Mouse (Mus musculus): ENCODE data around the gene Gm49394. TPM values are rescaled to one million over a fixed set of nuclear protein-coding genes. Genes with fewer than 3 reads are reported as not detected.

Gene Gm49394
- total and polyA plus RNA-seq, 3 experiments: not detected

DNA sequence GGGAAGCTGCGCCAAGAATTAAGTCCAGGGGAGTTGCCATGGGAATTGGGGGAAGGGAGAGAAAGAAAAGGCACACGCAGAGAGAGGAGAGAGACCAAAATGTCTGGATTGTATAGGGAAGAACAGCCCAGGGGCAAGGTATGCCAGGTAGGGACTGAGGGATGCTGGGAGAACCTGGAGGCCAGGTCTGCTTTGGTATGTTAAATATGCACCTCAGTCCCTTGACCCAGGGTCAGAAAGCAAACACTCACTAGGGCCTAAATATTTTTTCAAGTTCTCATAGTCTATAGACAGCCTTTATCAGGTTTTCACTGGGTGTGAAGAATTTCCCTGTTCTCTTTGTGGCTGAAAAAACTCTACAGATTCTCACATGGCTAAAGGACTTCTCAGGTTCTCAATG is 37.1 kb upstream of the Gm49394 start:
- Histone ChIP-seq H3K79me2 (replicated peaks; ENCODE audit: control insufficient read depth, extremely low read depth, insufficient read depth, poor library complexity, severe bottlenecking) (no peaks in the 10 kb centered on the region), H3K36me3 (replicated peaks in 1 of 2; ENCODE audit: control insufficient read depth in 1 of 2, insufficient read depth in 1 of 2, low read length in 1 of 2) (no peaks in the 10 kb centered on the region), H3K4me1 (ENCODE audit: control insufficient read depth in 1 of 2, insufficient read depth in 2 of 2) (no peaks in the 10 kb centered on the region), H3K9me3 (replicated peaks; ENCODE audit: low read length) (no peaks in the 10 kb centered on the region), H3K4me3 (replicated peaks in 1 of 3; ENCODE audit: low read depth in 2 of 3, low read length in 2 of 3, poor library complexity in 1 of 3) (no peak overlapping the region), H3K4me2 (ENCODE audit: insufficient read depth, low read depth, poor library complexity, severe bottlenecking) (no peak overlapping the region), H3K9ac (ENCODE audit: insufficient read depth, low read depth) (no peak overlapping the region), H3K27ac (ENCODE audit: insufficient read depth, low read depth) (no peak overlapping the region), H3K27me3 (replicated peaks) (peaks cover 68% of the 10 kb centered on the region)
- dilution Hi-C loops (cut with MboI; ENCODE audit: extremely low pct_ligation_motif_present, extremely low pct_unique_long_range_greater_than_20kb, low sequenced_read_pairs): no loop called here
- no peak for TF ChIP-seq MEF2A (IDR thresholded peaks at IDR 0.05; ENCODE audit: borderline replicate concordance, low read depth, low read length)
- no peak for TF ChIP-seq EP300 (IDR thresholded peaks at IDR 0.05; ENCODE audit: low read length)
- no peak for TF ChIP-seq ZNF384 (IDR thresholded peaks at IDR 0.05; ENCODE audit: low read depth, low read length)
- no peak for TF ChIP-seq GABPA (IDR thresholded peaks at IDR 0.05; ENCODE audit: insufficient replicate concordance, low read depth, low read length)
- TF ChIP-seq CHD2 (IDR thresholded peaks at IDR 0.05; ENCODE audit: low read length): no peak
- no peak for TF ChIP-seq MAFK (IDR thresholded peaks at IDR 0.05; ENCODE audit: insufficient replicate concordance, low read length)
- no peak for TF ChIP-seq MYC (IDR thresholded peaks at IDR 0.05; ENCODE audit: low read depth, low read length)
- TF ChIP-seq MXI1 (IDR thresholded peaks at IDR 0.05; ENCODE audit: low read depth, low read length): no peak
- in situ Hi-C loops (cut with MboI; ENCODE audit: low pct_ligation_motif_present, low pct_unique_long_range_greater_than_20kb, low sequenced_read_pairs): no loop called here
- DNase-seq (ENCODE audit: extremely low read depth): no peak

DNA sequence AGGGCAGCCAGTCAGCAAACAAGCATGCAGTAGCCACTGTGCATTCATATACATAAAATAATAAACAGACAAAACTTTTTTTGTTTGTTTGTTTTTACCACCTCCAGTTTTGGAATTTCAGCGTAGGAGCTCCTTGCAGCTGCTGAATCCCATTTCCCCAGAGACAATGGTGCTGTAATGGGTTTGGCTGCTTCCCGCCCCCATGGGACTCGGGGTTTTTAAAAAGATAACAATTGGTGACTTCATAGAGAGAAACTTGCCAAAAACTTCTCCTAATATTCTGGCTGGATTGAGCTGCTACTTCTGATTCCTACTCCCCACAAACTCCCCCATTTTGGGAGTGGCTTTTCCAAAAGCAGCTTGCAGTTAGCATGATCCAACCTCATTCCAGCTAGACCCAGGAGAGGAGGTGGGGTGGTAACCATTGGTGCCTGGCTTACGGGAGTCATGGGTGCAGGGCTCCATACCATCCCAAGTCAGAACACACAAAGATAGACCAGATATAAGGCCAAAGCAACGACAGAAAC is 29.7 kb upstream of the Gm49394 start:
- dilution Hi-C loops (cut with MboI; ENCODE audit: extremely low pct_ligation_motif_present, extremely low pct_unique_long_range_greater_than_20kb, low sequenced_read_pairs): no loop called here

DNA sequence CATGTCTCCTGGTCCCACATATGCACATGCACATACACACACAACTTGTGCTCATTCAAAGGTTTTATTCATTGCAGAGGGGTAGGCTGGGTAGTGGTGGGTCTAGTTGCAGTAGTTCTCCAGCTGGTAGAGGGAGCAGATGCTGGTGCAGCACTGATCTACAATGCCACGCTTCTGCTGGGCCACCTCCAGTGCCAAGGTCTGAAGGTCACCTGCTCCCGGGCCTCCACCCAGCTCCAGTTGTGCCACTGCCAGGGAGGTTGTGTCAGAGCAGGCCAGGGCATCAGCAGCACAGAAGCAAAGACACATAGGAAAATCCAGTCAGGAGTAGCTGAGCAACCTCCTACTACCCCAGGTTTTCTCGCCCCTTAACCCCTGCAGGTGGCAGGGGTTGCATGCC is 8.9 kb upstream of the Gm49394 start:
- no peak overlapping the region for H3K4me3 ChIP-seq (replicated peaks in 1 of 3; ENCODE audit: low read depth in 2 of 3, low read length in 2 of 3, poor library complexity in 1 of 3)
- in situ Hi-C loops (cut with MboI; ENCODE audit: low pct_ligation_motif_present, low pct_unique_long_range_greater_than_20kb, low sequenced_read_pairs): loop anchor here (5.0 to 10.0 kb wide), 4 partner anchors 76 to 344 kb away; partner anchors contain the start of gene Tnni2
- no peaks in the 10 kb centered on the region for H3K36me3 ChIP-seq (replicated peaks in 1 of 2; ENCODE audit: control insufficient read depth in 1 of 2, insufficient read depth in 1 of 2, low read length in 1 of 2)
- no peak for DNase-seq (ENCODE audit: extremely low read depth)
- no peaks in the 10 kb centered on the region for H3K4me1 ChIP-seq (ENCODE audit: control insufficient read depth in 1 of 2, insufficient read depth in 2 of 2)
- TF ChIP-seq ELF1 (IDR thresholded peaks at IDR 0.05; ENCODE audit: low read depth, low read length): no peak
- TF ChIP-seq MXI1 (IDR thresholded peaks at IDR 0.05; ENCODE audit: low read depth, low read length): no peak
- TF ChIP-seq SIN3A (IDR thresholded peaks at IDR 0.05; ENCODE audit: low read length): no peak
- no peak for TF ChIP-seq TCF12 (IDR thresholded peaks at IDR 0.05; ENCODE audit: low read depth, low read length)
- no peak for TF ChIP-seq CHD2 (IDR thresholded peaks at IDR 0.05; ENCODE audit: low read length)
- no peak for TF ChIP-seq POLR2AphosphoS2 (IDR thresholded peaks at IDR 0.05; ENCODE audit: low read depth, low read length)
- TF ChIP-seq MAZ (IDR thresholded peaks at IDR 0.05; ENCODE audit: low read depth, low read length): no peak
- no peak for TF ChIP-seq ZC3H11A (IDR thresholded peaks at IDR 0.05; ENCODE audit: low read depth, low read length)
- TF ChIP-seq CHD1 (IDR thresholded peaks at IDR 0.05; ENCODE audit: low read depth, low read length): no peak
- no peak for TF ChIP-seq JUN (IDR thresholded peaks at IDR 0.05; ENCODE audit: insufficient read depth, low read depth, low read length)
- no peak for TF ChIP-seq TBP (conservative IDR thresholded peaks at IDR 0.05; ENCODE audit: low read depth, low read length)
- TF ChIP-seq RAD21 (IDR thresholded peaks at IDR 0.05; ENCODE audit: low read depth, low read length): no peak
- no peak for TF ChIP-seq KAT2A (IDR thresholded peaks at IDR 0.05; ENCODE audit: insufficient replicate concordance, low read length)
- TF ChIP-seq USF2 (conservative IDR thresholded peaks at IDR 0.05; ENCODE audit: low read depth, low read length): no peak
- TF ChIP-seq USF1 (IDR thresholded peaks at IDR 0.05; ENCODE audit: low read depth, low read length): no peak
- no peak for TF ChIP-seq CTCF (conservative IDR thresholded peaks at IDR 0.05 in 1 of 2, IDR thresholded peaks at IDR 0.05 in 1 of 2; ENCODE audit: low read depth in 2 of 2, low read length in 2 of 2)
- H3K9ac ChIP-seq (ENCODE audit: insufficient read depth, low read depth): no peak overlapping the region
- no peak overlapping the region for H3K4me2 ChIP-seq (ENCODE audit: insufficient read depth, low read depth, poor library complexity, severe bottlenecking)
- dilution Hi-C loops (cut with MboI; ENCODE audit: extremely low pct_ligation_motif_present, extremely low pct_unique_long_range_greater_than_20kb, low sequenced_read_pairs): no loop called here
- peaks cover 80% of the 10 kb centered on the region for H3K27me3 ChIP-seq (replicated peaks)
- no peak overlapping the region for H3K27ac ChIP-seq (ENCODE audit: insufficient read depth, low read depth)
- no peaks in the 10 kb centered on the region for H3K9me3 ChIP-seq (replicated peaks; ENCODE audit: low read length)
- H3K79me2 ChIP-seq (replicated peaks; ENCODE audit: control insufficient read depth, extremely low read depth, insufficient read depth, poor library complexity, severe bottlenecking): no peaks in the 10 kb centered on the region

More for the DNA sequence above, 29.7 kb upstream of the Gm49394 start:
- no peak overlapping the region for H3K9ac ChIP-seq (ENCODE audit: insufficient read depth, low read depth)
- no peak overlapping the region for H3K4me2 ChIP-seq (ENCODE audit: insufficient read depth, low read depth, poor library complexity, severe bottlenecking)
- no peak for DNase-seq (ENCODE audit: extremely low read depth)
- no peak overlapping the region for H3K4me3 ChIP-seq (replicated peaks in 1 of 3; ENCODE audit: low read depth in 2 of 3, low read length in 2 of 3, poor library complexity in 1 of 3)
- H3K36me3 ChIP-seq (replicated peaks in 1 of 2; ENCODE audit: control insufficient read depth in 1 of 2, insufficient read depth in 1 of 2, low read length in 1 of 2): no peaks in the 10 kb centered on the region
- peaks cover 95% of the 10 kb centered on the region for H3K27me3 ChIP-seq (replicated peaks)
- H3K79me2 ChIP-seq (replicated peaks; ENCODE audit: control insufficient read depth, extremely low read depth, insufficient read depth, poor library complexity, severe bottlenecking): no peaks in the 10 kb centered on the region
- in situ Hi-C loops (cut with MboI; ENCODE audit: low pct_ligation_motif_present, low pct_unique_long_range_greater_than_20kb, low sequenced_read_pairs): no loop called here
- H3K27ac ChIP-seq (ENCODE audit: insufficient read depth, low read depth): no peak overlapping the region
- no peaks in the 10 kb centered on the region for H3K4me1 ChIP-seq (ENCODE audit: control insufficient read depth in 1 of 2, insufficient read depth in 2 of 2)
- TF ChIP-seq JUN (IDR thresholded peaks at IDR 0.05; ENCODE audit: insufficient read depth, low read depth, low read length): no peak
- no peak for TF ChIP-seq ZKSCAN1 (IDR thresholded peaks at IDR 0.05; ENCODE audit: borderline replicate concordance, low read depth, low read length)
- no peak for TF ChIP-seq ETS1 (conservative IDR thresholded peaks at IDR 0.05; ENCODE audit: low read depth, low read length)
- TF ChIP-seq KAT2A (IDR thresholded peaks at IDR 0.05; ENCODE audit: insufficient replicate concordance, low read length): no peak
- no peak for TF ChIP-seq MXI1 (IDR thresholded peaks at IDR 0.05; ENCODE audit: low read depth, low read length)
- no peak for TF ChIP-seq POLR2AphosphoS2 (IDR thresholded peaks at IDR 0.05; ENCODE audit: low read depth, low read length)
- no peak for TF ChIP-seq JUND (conservative IDR thresholded peaks at IDR 0.05; ENCODE audit: low read depth, low read length)
- no peak for TF ChIP-seq CHD1 (IDR thresholded peaks at IDR 0.05; ENCODE audit: low read depth, low read length)
- no peak for TF ChIP-seq MYC (IDR thresholded peaks at IDR 0.05; ENCODE audit: low read depth, low read length)
- TF ChIP-seq USF1 (IDR thresholded peaks at IDR 0.05; ENCODE audit: low read depth, low read length): no peak
- no peaks in the 10 kb centered on the region for H3K9me3 ChIP-seq (replicated peaks; ENCODE audit: low read length)

All from CH12.LX (cell line).